Mouse (Mus musculus) ES-Bruce4 (cell line): ENCODE data around the gene AB124611. TPM values are rescaled to one million over a fixed set of nuclear protein-coding genes. Genes with fewer than 3 reads are reported as not detected.
"Not testable (repeated sequence)": the region's sequence is repeated elsewhere in the genome, so short reads cannot be mapped to it uniquely, and the experiment has no call there.

Source experiments
- H3K27ac ChIP-seq: 2 replicates; pipeline ENCODE4 v1.5.1; 2012; ENCODE audit warnings: low read length, inconsistent platforms; ENCODE audit not compliant: insufficient read depth
- H3K27me3 ChIP-seq: 2 replicates; pipeline ENCODE4 v1.6.1; 2012; ENCODE audit warnings: mild to moderate bottlenecking, low read length, inconsistent platforms; ENCODE audit not compliant: control insufficient read depth, poor library complexity, insufficient read depth, severe bottlenecking
- H3K36me3 ChIP-seq: 2 replicates; pipeline ENCODE4 v1.6.1; 2012; ENCODE audit warnings: inconsistent platforms, mild to moderate bottlenecking, low read length, moderate library complexity; ENCODE audit not compliant: control insufficient read depth, poor library complexity, insufficient read depth, severe bottlenecking
- H3K4me1 ChIP-seq: one replicate; pipeline ENCODE4 v1.8.1; 2011; ENCODE audit warnings: low read length; ENCODE audit not compliant: control insufficient read depth, insufficient read depth
- H3K4me3 ChIP-seq: 2 replicates; pipeline ENCODE4 v1.5.1; 2011; ENCODE audit warnings: low read depth, mild to moderate bottlenecking, low read length
- H3K9ac ChIP-seq: 2 replicates; pipeline ENCODE4 v1.6.1; 2012; ENCODE audit warnings: low read depth, mild to moderate bottlenecking, inconsistent platforms; ENCODE audit not compliant: poor library complexity, severe bottlenecking
- H3K9me3 ChIP-seq: replicated peaks from 2 replicates; pipeline ENCODE4 v1.6.1; 2012; ENCODE audit warnings: mild to moderate bottlenecking, low read length, inconsistent platforms; ENCODE audit not compliant: control insufficient read depth, poor library complexity, insufficient read depth, severe bottlenecking
- CTCF ChIP-seq: IDR thresholded peaks from one replicate; pipeline ENCODE4 v1.8.1; 2011; ENCODE audit warnings: low read depth, low read length
- EP300 ChIP-seq: IDR thresholded peaks from 2 replicates; pipeline ENCODE4 v1.6.1; 2011; ENCODE audit warnings: low read depth, low read length; ENCODE audit not compliant: insufficient read depth
- POLR2A ChIP-seq: IDR thresholded peaks from one replicate; pipeline ENCODE4 v1.8.1; 2011; ENCODE audit warnings: low read length; ENCODE audit not compliant: insufficient read depth
- polyA plus RNA-seq: library from polyadenylated mRNA; stranded (reverse); fragments of >200 nt; gene quantifications from 2 replicates; pipeline ENCODE4 v1.2.4, GENCODE M21; 2011; ENCODE audit warnings: low read depth; ENCODE audit not compliant: missing spikeins, insufficient read depth, insufficient read length

The AB124611 gene
- polyA plus RNA-seq, 1 experiment, result not detected

GRCm38 (mm10) chr9:21589538-21589937, 63.6 kb downstream of the AB124611 start:
- Histone ChIP-seq H3K4me3 (no peak overlapping the region), H3K4me1 (no peaks in the 10 kb centered on the region), H3K27me3 (no peaks in the 10 kb centered on the region), H3K9ac (no peak overlapping the region), H3K27ac (no peak overlapping the region), H3K36me3 (peaks cover 34% of the 10 kb centered on the region), H3K9me3 (no peaks in the 10 kb centered on the region)
- no peak for TF ChIP-seq CTCF
- no peak for TF ChIP-seq POLR2A
- TF ChIP-seq EP300, result no peak

GRCm38 (mm10) chr9:21591127-21591830, 65.3 kb downstream of the AB124611 start:
- TF ChIP-seq POLR2A (no peak), EP300 (no peak), CTCF (no peak)
- H3K27ac ChIP-seq, result no peak overlapping the region
- H3K4me1 ChIP-seq, result no peaks in the 10 kb centered on the region
- H3K9me3 ChIP-seq, result no peaks in the 10 kb centered on the region
- H3K36me3 ChIP-seq, result peaks cover 22% of the 10 kb centered on the region
- no peak overlapping the region for H3K4me3 ChIP-seq
- no peak overlapping the region for H3K9ac ChIP-seq
- H3K27me3 ChIP-seq, result no peaks in the 10 kb centered on the region

- H3K27ac ChIP-seq, result no peak overlapping the region
- H3K36me3 ChIP-seq, result peaks cover 16% of the 10 kb centered on the region
- TF ChIP-seq CTCF (no peak), POLR2A (no peak), EP300 (no peak)
These were observed 66.1 kb downstream of the AB124611 start for GRCm38 (mm10) chr9:21591831-21592702.

GRCm38 (mm10) chr9:21592703-21593121, 66.7 kb downstream of the AB124611 start, which contains the start of the genes Timm29 and Yipf2:
Gene Timm29 (plus strand): TSS chr9:21592722.
Gene Yipf2 (minus strand): TSS chr9:21592828.
- H3K27me3 ChIP-seq, result no peaks in the 10 kb centered on the region
- H3K36me3 ChIP-seq, result peaks cover 13% of the 10 kb centered on the region
- TF ChIP-seq POLR2A (peak; percentile 92), CTCF (no peak)
- no peaks in the 10 kb centered on the region for H3K9me3 ChIP-seq
- H3K4me3 ChIP-seq, result peak within 1 kb of the TSS; percentile 83
- H3K9ac ChIP-seq, result peak within 1 kb of the TSS; percentile 53
- H3K27ac ChIP-seq, result no peak within 1 kb of the TSS
- H3K4me1 ChIP-seq, result no peaks in the 10 kb centered on the region

More at GRCm38 (mm10) chr9:21591831-21592702, 66.1 kb downstream of the AB124611 start:
- no peaks in the 10 kb centered on the region for H3K4me1 ChIP-seq
- peak overlapping the region; percentile 83 for H3K4me3 ChIP-seq
- H3K27me3 ChIP-seq, result no peaks in the 10 kb centered on the region
- no peaks in the 10 kb centered on the region for H3K9me3 ChIP-seq
- peak overlapping the region; percentile 27 for H3K9ac ChIP-seq

GRCm38 (mm10) chr9:21593122-21593721, 67.2 kb downstream of the AB124611 start:
- H3K27ac ChIP-seq, result no peak overlapping the region
- H3K36me3 ChIP-seq, result peaks cover 12% of the 10 kb centered on the region
- H3K9me3 ChIP-seq, result no peaks in the 10 kb centered on the region
- H3K4me1 ChIP-seq, result no peaks in the 10 kb centered on the region
- peak overlapping the region; percentile 82 for H3K4me3 ChIP-seq
- H3K9ac ChIP-seq, result peak overlapping the region; percentile 53
- no peak for TF ChIP-seq CTCF
- no peak for TF ChIP-seq POLR2A
- no peak for TF ChIP-seq EP300
- H3K27me3 ChIP-seq, result no peaks in the 10 kb centered on the region

- H3K9me3 ChIP-seq, H3K27me3 ChIP-seq, H3K27ac ChIP-seq, H3K4me1 ChIP-seq, H3K9ac ChIP-seq, H3K36me3 ChIP-seq, H3K4me3 ChIP-seq: not testable (repeated sequence)
These were observed 68.4 kb downstream of the AB124611 start for GRCm38 (mm10) chr9:21594350-21594749.
